Mouse (Mus musculus) MEL (cell line): ENCODE measurements around the gene Chchd2. TPM values are rescaled to one million over a fixed set of nuclear protein-coding genes. Genes with fewer than 3 reads are reported as not detected.

Source experiments
- DNase-seq: peaks from one replicate; pipeline ENCODE4 v3.0.0; 2011; ENCODE audit warnings: low read depth, low spot score
- H3K27ac ChIP-seq: 2 replicates; pipeline ENCODE4 v1.5.1; 2012; ENCODE audit warnings: low read depth, mild to moderate bottlenecking, control low read depth, low read length, moderate library complexity; ENCODE audit not compliant: control insufficient read depth
- H3K27me3 ChIP-seq, 2 experiments: fragments of 150-350 bp in 1 of 2; sonication (generic) in 1 of 2; 2 replicates each; pipeline ENCODE4 v1.6.1; 2012; ENCODE audit warnings: low read length in 2 of 2, mild to moderate bottlenecking in 2 of 2, improper control_type of control experiment in 1 of 2, moderate library complexity in 1 of 2; ENCODE audit not compliant: insufficient read depth in 2 of 2, control insufficient read depth in 1 of 2
- H3K36me3 ChIP-seq, 2 experiments: 2 replicates each; pipeline ENCODE4 v1.6.1; 2012 to 2014; ENCODE audit warnings: low read length in 2 of 2, improper control_type of control experiment in 1 of 2, inconsistent platforms in 1 of 2, mild to moderate bottlenecking in 1 of 2; ENCODE audit not compliant: insufficient read depth in 2 of 2, control insufficient read depth in 1 of 2
- H3K4me1 ChIP-seq, 2 experiments: fragments of 150-350 bp in 1 of 2; sonication (generic) in 1 of 2; 2 replicates each; pipeline ENCODE4 v1.6.1; 2012; ENCODE audit warnings: low read length in 2 of 2, improper control_type of control experiment in 1 of 2, mild to moderate bottlenecking in 1 of 2; ENCODE audit not compliant: insufficient read depth in 2 of 2, control insufficient read depth in 1 of 2
- H3K4me3 ChIP-seq, 2 experiments: fragments of 150-350 bp in 1 of 2; sonication (generic) in 1 of 2; 2 replicates each; pipeline ENCODE4 v1.5.1; 2012; ENCODE audit warnings: low read depth in 2 of 2, low read length in 2 of 2, mild to moderate bottlenecking in 2 of 2, moderate library complexity in 2 of 2, control low read depth in 1 of 2, improper control_type of control experiment in 1 of 2; ENCODE audit not compliant: control insufficient read depth in 1 of 2, insufficient read depth in 1 of 2
- H3K79me2 ChIP-seq: 2 replicates; pipeline ENCODE4 v1.6.1; 2012; ENCODE audit warnings: mild to moderate bottlenecking, low read length, moderate library complexity; ENCODE audit not compliant: control insufficient read depth, poor library complexity, insufficient read depth
- H3K9ac ChIP-seq: 2 replicates; pipeline ENCODE4 v1.6.1; 2012; ENCODE audit warnings: low read depth, mild to moderate bottlenecking, control low read depth, low read length, moderate library complexity; ENCODE audit not compliant: control insufficient read depth, poor library complexity, severe bottlenecking
- H3K9me3 ChIP-seq: fragments of 150-350 bp; sonication (generic); replicated peaks from 2 replicates; pipeline ENCODE4 v1.6.1; 2012; ENCODE audit warnings: mild to moderate bottlenecking, low read length, improper control_type of control experiment, moderate library complexity; ENCODE audit not compliant: insufficient read depth
- BHLHE40 ChIP-seq: IDR thresholded peaks from 2 replicates; pipeline ENCODE4 v1.6.1; 2012; ENCODE audit warnings: low read depth, mild to moderate bottlenecking, inconsistent platforms, low read length, improper control_type of control experiment, borderline replicate concordance
- CHD2 ChIP-seq: IDR thresholded peaks from 2 replicates; pipeline ENCODE4 v1.6.1; 2011; ENCODE audit warnings: low read length, improper control_type of control experiment
- CTCF ChIP-seq, 3 experiments: IDR thresholded peaks in 2 of 3; conservative IDR thresholded peaks in 1 of 3; 2 replicates each; pipeline ENCODE4 v1.5.1; 2011 to 2012; ENCODE audit warnings: low read length in 3 of 3, low read depth in 2 of 3, mild to moderate bottlenecking in 2 of 3, improper control_type of control experiment in 1 of 3, inconsistent platforms in 1 of 3, mixed read lengths in 1 of 3, moderate library complexity in 1 of 3; ENCODE audit not compliant: control insufficient read depth in 1 of 3, insufficient read depth in 1 of 3, poor library complexity in 1 of 3, severe bottlenecking in 1 of 3
- ELF1 ChIP-seq: IDR thresholded peaks from 2 replicates; pipeline ENCODE4 v1.6.1; 2014; ENCODE audit warnings: low read depth, mild to moderate bottlenecking, inconsistent platforms, low read length, improper control_type of control experiment, moderate library complexity
- ETS1 ChIP-seq: IDR thresholded peaks from 2 replicates; pipeline ENCODE4 v1.6.1; 2012; ENCODE audit warnings: low read depth, mild to moderate bottlenecking, inconsistent platforms, low read length, improper control_type of control experiment, moderate library complexity
- GATA1 ChIP-seq: IDR thresholded peaks from 2 replicates; pipeline ENCODE4 v1.6.1; 2011; ENCODE audit warnings: low read depth, low read length, improper control_type of control experiment
- HCFC1 ChIP-seq: IDR thresholded peaks from 2 replicates; pipeline ENCODE4 v1.6.1; 2012; ENCODE audit warnings: low read depth, mild to moderate bottlenecking, inconsistent platforms, low read length, improper control_type of control experiment, moderate library complexity
- KAT2A ChIP-seq: conservative IDR thresholded peaks from 2 replicates; pipeline ENCODE4 v1.6.1; 2012; ENCODE audit warnings: low read depth, low read length, improper control_type of control experiment, inconsistent platforms
- MAX ChIP-seq: IDR thresholded peaks from 2 replicates; pipeline ENCODE4 v1.6.1; 2011; ENCODE audit warnings: low read length, improper control_type of control experiment
- MAZ ChIP-seq: IDR thresholded peaks from 2 replicates; pipeline ENCODE4 v1.6.1; 2012; ENCODE audit warnings: low read depth, mild to moderate bottlenecking, inconsistent platforms, low read length, improper control_type of control experiment
- MEF2A ChIP-seq: IDR thresholded peaks from 2 replicates; pipeline ENCODE4 v1.6.1; 2014; ENCODE audit warnings: low read depth, mild to moderate bottlenecking, inconsistent platforms, low read length, improper control_type of control experiment; ENCODE audit not compliant: poor library complexity, insufficient replicate concordance, severe bottlenecking; ENCODE audit errors: extremely low read depth
- MXI1 ChIP-seq: IDR thresholded peaks from 2 replicates; pipeline ENCODE4 v1.6.1; 2011; ENCODE audit warnings: mild to moderate bottlenecking, low read depth, low read length, improper control_type of control experiment
- MYC ChIP-seq: IDR thresholded peaks from 2 replicates; pipeline ENCODE4 v1.6.1; 2011; ENCODE audit warnings: low read depth, mild to moderate bottlenecking, low read length, improper control_type of control experiment, moderate library complexity
- NELFE ChIP-seq: IDR thresholded peaks from 2 replicates; pipeline ENCODE4 v1.6.1; 2011; ENCODE audit warnings: low read depth, low read length, improper control_type of control experiment
- POLR2A ChIP-seq, 2 experiments: IDR thresholded peaks; 2 replicates each; pipeline ENCODE4 v1.6.1; 2011 to 2012; ENCODE audit warnings: low read length in 2 of 2, mild to moderate bottlenecking in 2 of 2, control low read depth in 1 of 2, improper control_type of control experiment in 1 of 2, low read depth in 1 of 2, moderate library complexity in 1 of 2; ENCODE audit not compliant: control insufficient read depth in 1 of 2, insufficient read depth in 1 of 2, poor library complexity in 1 of 2
- POLR2AphosphoS2 ChIP-seq: IDR thresholded peaks from 2 replicates; pipeline ENCODE4 v1.6.1; 2011; ENCODE audit warnings: low read length, improper control_type of control experiment
- POLR2AphosphoS5 ChIP-seq: IDR thresholded peaks from 2 replicates; pipeline ENCODE4 v1.6.1; 2012; ENCODE audit warnings: low read depth, borderline replicate concordance, mild to moderate bottlenecking, inconsistent platforms, low read length, moderate library complexity, mixed read lengths
- SIN3A ChIP-seq: IDR thresholded peaks from 2 replicates; pipeline ENCODE4 v1.6.1; 2012; ENCODE audit warnings: low read length, improper control_type of control experiment, inconsistent platforms
- TBP ChIP-seq: IDR thresholded peaks from 2 replicates; pipeline ENCODE4 v1.8.0; 2011; ENCODE audit warnings: low read depth, low read length, improper control_type of control experiment
- UBTF ChIP-seq: IDR thresholded peaks from 2 replicates; pipeline ENCODE4 v1.6.1; 2012; ENCODE audit warnings: low read depth, mild to moderate bottlenecking, inconsistent platforms, low read length, improper control_type of control experiment, moderate library complexity, borderline replicate concordance; ENCODE audit not compliant: insufficient read depth
- USF2 ChIP-seq, 2 experiments: IDR thresholded peaks; 2 replicates each; pipeline ENCODE4 v1.6.1; 2011 to 2012; ENCODE audit warnings: improper control_type of control experiment in 2 of 2, low read length in 2 of 2, borderline replicate concordance in 1 of 2, inconsistent platforms in 1 of 2, low read depth in 1 of 2, mild to moderate bottlenecking in 1 of 2; ENCODE audit not compliant: insufficient read depth in 1 of 2
- ZC3H11A ChIP-seq: IDR thresholded peaks from 2 replicates; pipeline ENCODE4 v1.6.1; 2012; ENCODE audit warnings: low read depth, mild to moderate bottlenecking, inconsistent platforms, low read length, improper control_type of control experiment
- ZKSCAN1 ChIP-seq: IDR thresholded peaks from 2 replicates; pipeline ENCODE4 v1.6.1; 2012; ENCODE audit warnings: low read depth, mild to moderate bottlenecking, inconsistent platforms, low read length, improper control_type of control experiment, moderate library complexity
- ZMIZ1 ChIP-seq: IDR thresholded peaks from 2 replicates; pipeline ENCODE4 v1.6.1; 2012; ENCODE audit warnings: low read depth, mild to moderate bottlenecking, inconsistent platforms, low read length, improper control_type of control experiment, moderate library complexity
- ZNF384 ChIP-seq: IDR thresholded peaks from 2 replicates; pipeline ENCODE4 v1.6.1; 2012; ENCODE audit warnings: low read depth, mild to moderate bottlenecking, inconsistent platforms, low read length, improper control_type of control experiment
- polyA plus RNA-seq, 2 experiments: library from polyadenylated mRNA; stranded (reverse) in 1 of 2; unstranded in 1 of 2; fragments of >175 nt in 1 of 2; fragments of >200 nt in 1 of 2; gene quantifications; 2 replicates each; pipeline versions ENCODE4 v1.2.1 to v1.2.4; 2012; ENCODE audit warnings: low replicate concordance in 2 of 2, low read depth in 1 of 2; ENCODE audit not compliant: insufficient read length in 2 of 2, insufficient read depth in 1 of 2, missing spikeins in 1 of 2
- total RNA-seq: library from RNA; depleted of rRNA; stranded (reverse); fragments of 300-350 nt; gene quantifications from 2 replicates; pipeline ENCODE4 v1.2.3, GENCODE M21; 2012; rRNA removed

Gene Chchd2
- total RNA-seq = 905 and 951 TPM in 2 replicates
- 100 to 1,000 TPM in 1 of 2 experiments, not detected in 1; 588 TPM for polyA plus RNA-seq

DNA sequence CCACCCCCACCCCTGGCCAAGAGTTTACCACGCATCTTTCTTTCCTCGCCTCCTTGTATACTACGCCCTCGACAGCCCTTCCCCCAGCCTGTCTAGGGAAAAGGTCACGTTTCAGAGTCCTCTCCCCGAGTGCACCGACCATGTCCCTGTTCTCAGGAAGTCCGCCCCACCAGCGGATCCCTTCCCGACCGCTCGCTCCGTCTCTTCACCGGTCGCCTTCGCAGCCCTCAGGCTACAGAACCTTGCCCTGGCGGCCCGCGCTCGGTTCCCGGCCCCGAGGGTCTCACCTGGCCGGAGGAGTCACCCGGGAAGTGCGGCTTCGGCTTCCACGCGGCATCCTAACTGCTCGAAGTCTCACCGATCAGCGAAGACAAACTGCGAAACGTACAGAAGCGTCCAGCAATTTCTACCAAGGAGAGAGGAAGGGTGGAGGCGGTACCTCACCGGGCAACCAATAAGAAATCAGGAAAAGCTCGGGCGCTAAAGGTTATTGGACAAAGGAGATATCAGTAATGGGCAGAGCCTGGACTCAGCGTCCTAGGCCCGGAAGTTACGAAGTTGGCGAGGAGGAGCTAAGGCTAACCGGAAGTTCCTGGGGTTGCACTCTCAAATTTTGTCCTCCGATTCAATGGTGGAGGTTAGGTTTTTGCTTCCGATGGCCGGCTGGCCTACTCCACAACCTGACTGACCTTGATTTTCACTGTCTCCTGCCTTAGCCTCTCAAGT lies at the start of gene Chchd2:
Gene Chchd2 (minus strand): TSS at position 560 of the 726 bp plus-strand sequence.
- Histone ChIP-seq H3K36me3 (peaks cover 15 to 20% of the 10 kb centered on the region in 2 experiments), H3K9me3 (no peaks in the 10 kb centered on the region), H3K27ac (peak within 1 kb of the TSS; percentile 81), H3K4me3 (peak within 1 kb of the TSS; percentile 89 to 96), H3K79me2 (peaks cover 26% of the 10 kb centered on the region), H3K9ac (peak within 1 kb of the TSS; percentile 84), H3K27me3 (peaks cover 0 to under 1% of the 10 kb centered on the region in 2 experiments; a peak in 1 of 4 replicates), H3K4me1 (peaks cover 3 to 6% of the 10 kb centered on the region in 2 experiments; a peak in 2 of 4 replicates)
- DNase-seq = peak; percentile 98
- TF ChIP-seq POLR2AphosphoS5 = peak; percentile 88; the same call in 1 of the 2 replicates
- peak; percentile 83 for TF ChIP-seq ELF1
- TF ChIP-seq USF2 (IDR thresholded peaks at IDR 0.05; ENCODE audit: borderline replicate concordance in 1 of 2, insufficient read depth in 1 of 2, low read depth in 1 of 2, low read length in 2 of 2) = no peak
- TF ChIP-seq UBTF = no peak
- peak; percentile 90 for TF ChIP-seq ZMIZ1
- TF ChIP-seq TBP = peak; percentile 97
- TF ChIP-seq KAT2A = peak; percentile 72
- 0 out of 2 replicates have a peak, but pooled peaks have one; percentile 30 for TF ChIP-seq ETS1
- peak; percentile 95 for TF ChIP-seq HCFC1
- no peak for TF ChIP-seq ZKSCAN1
- TF ChIP-seq BHLHE40 = peak; percentile 56; the same call in 1 of the 2 replicates
- 0 out of 2 replicates have a peak, but pooled peaks have one; percentile 36 for TF ChIP-seq MYC
- TF ChIP-seq ZC3H11A = no peak
- peak; percentile 94 to 98 for TF ChIP-seq POLR2A (IDR thresholded peaks at IDR 0.05; ENCODE audit: control insufficient read depth in 1 of 2, insufficient read depth in 1 of 2, low read depth in 1 of 2, low read length in 2 of 2, poor library complexity in 1 of 2)
- peak; percentile 98 for TF ChIP-seq NELFE
- 0 out of 2 replicates have a peak, but pooled peaks have one; percentile 48 for TF ChIP-seq MAX
- TF ChIP-seq MEF2A = no peak
- TF ChIP-seq CHD2 = peak; percentile 69
- peak; percentile 37; the same call in 1 of the 2 replicates for TF ChIP-seq GATA1
- TF ChIP-seq MXI1 = peak; percentile 60
- no peak for TF ChIP-seq CTCF (IDR thresholded peaks at IDR 0.05 in 2 of 3, conservative IDR thresholded peaks at IDR 0.05 in 1 of 3; ENCODE audit: control insufficient read depth in 1 of 3, insufficient read depth in 1 of 3, low read depth in 2 of 3, low read length in 3 of 3, poor library complexity in 1 of 3, severe bottlenecking in 1 of 3)
- TF ChIP-seq POLR2AphosphoS2 = peak; percentile 95
- TF ChIP-seq SIN3A = peak; percentile 93
- TF ChIP-seq ZNF384 = 0 out of 2 replicates have a peak, but pooled peaks have one; percentile 37
- no peak for TF ChIP-seq MAZ
